Mouse (Mus musculus) CH12.LX (cell line): Measurements from ENCODE around the gene Dhrs7b. TPM values are rescaled to one million over a fixed set of nuclear protein-coding genes. Genes with fewer than 3 reads are reported as not detected.
A peak's percentile ranks its signal among the peaks of the same experiment; 100 is the strongest.
"Not testable (repeated sequence)": the region's sequence is repeated elsewhere in the genome, so short reads cannot be mapped to it uniquely, and the experiment has no call there.

Experiments used
- DNase-seq: peaks from one replicate; pipeline ENCODE4 v3.0.0-alpha.2; 2013; ENCODE audit errors: extremely low read depth
- H3K27ac ChIP-seq: 2 replicates; pipeline ENCODE4 v1.5.1; 2012; ENCODE audit warnings: low read depth, mild to moderate bottlenecking, control low read depth, moderate library complexity; ENCODE audit not compliant: insufficient read depth
- H3K27me3 ChIP-seq: replicated peaks from 2 replicates; pipeline ENCODE3; 2012; ENCODE audit warnings: inconsistent platforms
- H3K36me3 ChIP-seq, 2 experiments: replicated peaks in 1 of 2; 2 replicates each; pipeline versions ENCODE3 to v1.6.1; 2012; ENCODE audit warnings: inconsistent platforms in 1 of 2, low read length in 1 of 2, mild to moderate bottlenecking in 1 of 2, mixed read lengths in 1 of 2, moderate library complexity in 1 of 2; ENCODE audit not compliant: control insufficient read depth in 1 of 2, insufficient read depth in 1 of 2
- H3K4me1 ChIP-seq, 2 experiments: 2 replicates each; pipeline ENCODE4 v1.6.1; 2012; ENCODE audit warnings: inconsistent platforms in 1 of 2, moderate library complexity in 1 of 2; ENCODE audit not compliant: insufficient read depth in 2 of 2, control insufficient read depth in 1 of 2
- H3K4me2 ChIP-seq: 2 replicates; pipeline ENCODE4 v1.6.1; 2012; ENCODE audit warnings: low read depth, mild to moderate bottlenecking, control low read depth; ENCODE audit not compliant: poor library complexity, insufficient read depth, severe bottlenecking
- H3K4me3 ChIP-seq, 3 experiments: fragments of 150-350 bp in 1 of 3; sonication (generic) in 1 of 3; replicated peaks in 1 of 3; 2 replicates each; pipeline versions ENCODE3 to v1.5.1; 2011 to 2012; ENCODE audit warnings: low read depth in 2 of 3, low read length in 2 of 3, mild to moderate bottlenecking in 2 of 3, moderate library complexity in 2 of 3, control low read depth in 1 of 3, improper control_type of control experiment in 1 of 3, inconsistent platforms in 1 of 3, mixed read lengths in 1 of 3; ENCODE audit not compliant: poor library complexity in 1 of 3
- H3K79me2 ChIP-seq: replicated peaks from 2 replicates; pipeline ENCODE4 v1.6.1; 2012; ENCODE audit warnings: mild to moderate bottlenecking, moderate library complexity; ENCODE audit not compliant: control insufficient read depth, poor library complexity, insufficient read depth, severe bottlenecking; ENCODE audit errors: extremely low read depth
- H3K9ac ChIP-seq: 2 replicates; pipeline ENCODE4 v1.6.1; 2012; ENCODE audit warnings: low read depth, mild to moderate bottlenecking, control low read depth, moderate library complexity; ENCODE audit not compliant: insufficient read depth
- H3K9me3 ChIP-seq: replicated peaks from 2 replicates; pipeline ENCODE3; 2012; ENCODE audit warnings: low read length, inconsistent platforms, mixed read lengths
- CHD2 ChIP-seq: IDR thresholded peaks from 2 replicates; pipeline ENCODE4 v1.6.1; 2011; ENCODE audit warnings: low read length, improper control_type of control experiment
- E2F4 ChIP-seq: IDR thresholded peaks from 2 replicates; pipeline ENCODE4 v1.6.1; 2011; ENCODE audit warnings: low read depth, low read length, improper control_type of control experiment; ENCODE audit not compliant: insufficient replicate concordance
- ETS1 ChIP-seq: conservative IDR thresholded peaks from 2 replicates; pipeline ENCODE4 v1.6.1; 2012; ENCODE audit warnings: low read depth, mild to moderate bottlenecking, inconsistent platforms, low read length, improper control_type of control experiment, moderate library complexity
- GABPA ChIP-seq: IDR thresholded peaks from 2 replicates; pipeline ENCODE4 v1.6.1; 2012; ENCODE audit warnings: low read depth, low read length, improper control_type of control experiment, inconsistent platforms; ENCODE audit not compliant: insufficient replicate concordance
- HCFC1 ChIP-seq: IDR thresholded peaks from 2 replicates; pipeline ENCODE4 v1.6.1; 2012; ENCODE audit warnings: low read depth, mild to moderate bottlenecking, inconsistent platforms, low read length, improper control_type of control experiment
- IRF4 ChIP-seq: IDR thresholded peaks from 2 replicates; pipeline ENCODE4 v1.6.1; 2014; ENCODE audit warnings: low read depth, mild to moderate bottlenecking, inconsistent platforms, low read length, improper control_type of control experiment
- JUN ChIP-seq: IDR thresholded peaks from 2 replicates; pipeline ENCODE4 v1.6.1; 2011; ENCODE audit warnings: low read depth, mild to moderate bottlenecking, low read length, improper control_type of control experiment, moderate library complexity; ENCODE audit not compliant: insufficient read depth
- KAT2A ChIP-seq: IDR thresholded peaks from 2 replicates; pipeline ENCODE4 v1.6.1; 2012; ENCODE audit warnings: low read length, improper control_type of control experiment, inconsistent platforms; ENCODE audit not compliant: insufficient replicate concordance
- MAX ChIP-seq: IDR thresholded peaks from 2 replicates; pipeline ENCODE4 v1.6.1; 2011; ENCODE audit warnings: low read length, improper control_type of control experiment
- MAZ ChIP-seq: IDR thresholded peaks from 2 replicates; pipeline ENCODE4 v1.6.1; 2012; ENCODE audit warnings: low read depth, mild to moderate bottlenecking, inconsistent platforms, low read length, improper control_type of control experiment, moderate library complexity
- MXI1 ChIP-seq: IDR thresholded peaks from 2 replicates; pipeline ENCODE4 v1.6.1; 2011; ENCODE audit warnings: mild to moderate bottlenecking, low read depth, low read length, improper control_type of control experiment
- NRF1 ChIP-seq: IDR thresholded peaks from 2 replicates; pipeline ENCODE4 v1.6.1; 2014; ENCODE audit warnings: low read depth, mild to moderate bottlenecking, inconsistent platforms, low read length, improper control_type of control experiment, moderate library complexity
- PAX5 ChIP-seq: IDR thresholded peaks from 2 replicates; pipeline ENCODE4 v1.6.1; 2012; ENCODE audit warnings: low read length, inconsistent platforms, mixed read lengths
- POLR2AphosphoS2 ChIP-seq: IDR thresholded peaks from 2 replicates; pipeline ENCODE4 v1.6.1; 2011; ENCODE audit warnings: low read depth, low read length, improper control_type of control experiment
- RAD21 ChIP-seq: IDR thresholded peaks from 2 replicates; pipeline ENCODE4 v1.6.1; 2011; ENCODE audit warnings: low read depth, mild to moderate bottlenecking, low read length, improper control_type of control experiment, moderate library complexity
- RCOR1 ChIP-seq: conservative IDR thresholded peaks from 2 replicates; pipeline ENCODE4 v1.6.1; 2012; ENCODE audit warnings: low read depth, mild to moderate bottlenecking, inconsistent platforms, low read length, improper control_type of control experiment
- SIN3A ChIP-seq: IDR thresholded peaks from 2 replicates; pipeline ENCODE4 v1.6.1; 2012; ENCODE audit warnings: low read length, improper control_type of control experiment, inconsistent platforms
- SMC3 ChIP-seq: IDR thresholded peaks from 2 replicates; pipeline ENCODE4 v1.6.1; 2011; ENCODE audit warnings: low read depth, low read length, improper control_type of control experiment
- TBP ChIP-seq: conservative IDR thresholded peaks from 2 replicates; pipeline ENCODE4 v1.6.1; 2011; ENCODE audit warnings: low read depth, low read length, improper control_type of control experiment
- TCF12 ChIP-seq: IDR thresholded peaks from 2 replicates; pipeline ENCODE4 v1.6.1; 2014; ENCODE audit warnings: low read depth, mild to moderate bottlenecking, inconsistent platforms, low read length, improper control_type of control experiment
- USF2 ChIP-seq: conservative IDR thresholded peaks from 2 replicates; pipeline ENCODE4 v1.6.1; 2011; ENCODE audit warnings: low read depth, low read length, improper control_type of control experiment
- ZKSCAN1 ChIP-seq: IDR thresholded peaks from 2 replicates; pipeline ENCODE4 v1.6.1; 2012; ENCODE audit warnings: low read depth, inconsistent platforms, low read length, improper control_type of control experiment, borderline replicate concordance
- ZNF384 ChIP-seq: IDR thresholded peaks from 2 replicates; pipeline ENCODE4 v1.6.1; 2012; ENCODE audit warnings: low read depth, low read length, improper control_type of control experiment, inconsistent platforms
- dilution Hi-C: fragments of 300-500 bp; cut with MboI; formaldehyde crosslinking; loops from 2 replicates; pipeline ENCODE4 v1.14.3; 2020; ENCODE audit warnings: low sequenced_read_pairs; ENCODE audit not compliant: extremely low pct_unique_long_range_greater_than_20kb, extremely low pct_ligation_motif_present
- in situ Hi-C: fragments of 300-500 bp; cut with MboI; formaldehyde crosslinking; loops from 3 replicates; pipeline ENCODE4 v1.14.3; 2019; ENCODE audit warnings: low sequenced_read_pairs, low pct_ligation_motif_present, low pct_unique_long_range_greater_than_20kb, mixed read lengths
- polyA plus RNA-seq: library from polyadenylated mRNA; unstranded; fragments of >175 nt; gene quantifications from 2 replicates; pipeline ENCODE4 v1.2.1, GENCODE M21; 2012; ENCODE audit warnings: low read depth; ENCODE audit not compliant: insufficient read length
- total RNA-seq, 2 experiments: library from RNA; depleted of rRNA; stranded (reverse); fragments of 300-350 nt in 1 of 2; fragments of >200 nt in 1 of 2; gene quantifications; 2 replicates each; pipeline ENCODE4 v1.2.3; 2012 to 2014

The Dhrs7b gene
- total and polyA plus RNA-seq, 3 experiments = 43.3 to 63.5 (median 59.2) TPM

DNA sequence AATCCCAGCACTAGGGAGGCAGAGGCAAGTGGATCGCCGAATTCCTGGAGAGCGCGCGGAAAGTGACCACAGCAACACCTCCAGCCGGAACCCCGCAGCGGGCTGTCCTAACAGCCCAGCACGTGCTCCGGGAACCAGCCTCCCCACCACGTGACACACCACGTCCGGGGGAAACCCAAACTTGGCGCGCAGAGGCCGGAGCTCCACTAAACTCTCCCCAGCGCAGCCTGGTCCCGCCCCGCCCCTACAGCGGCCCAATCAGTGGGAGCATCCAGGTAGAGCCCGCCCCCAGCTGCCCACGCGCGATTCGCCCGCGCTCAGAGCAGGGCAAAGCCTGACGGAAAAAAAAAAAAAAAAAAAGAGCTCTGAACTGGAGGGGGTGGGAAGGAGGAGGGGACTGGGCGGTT lies 19.4 kb upstream of the Dhrs7b start (continued):
- TF ChIP-seq E2F4 = peak; percentile 89; the same call in 1 of the 2 replicates
- peak; percentile 90; the same call in 1 of the 2 replicates for TF ChIP-seq MAZ
- peak; percentile 71; the same call in 1 of the 2 replicates for TF ChIP-seq CHD2
- TF ChIP-seq TBP = no peak
- peak; percentile 73 for TF ChIP-seq HCFC1
- TF ChIP-seq PAX5 = no peak
- peak; percentile 74 for TF ChIP-seq NRF1
- no peak for TF ChIP-seq POLR2AphosphoS2
- no peak for TF ChIP-seq GABPA
- peak; percentile 74; the same call in 1 of the 2 replicates for TF ChIP-seq RCOR1
- TF ChIP-seq RAD21 = no peak
- TF ChIP-seq TCF12 = peak; percentile 75
- TF ChIP-seq IRF4 = peak; percentile 56; the same call in 1 of the 2 replicates
- peak; percentile 95 for TF ChIP-seq USF2
- TF ChIP-seq MAX = peak; percentile 100
- TF ChIP-seq SMC3 = no peak
- no peak for TF ChIP-seq JUN
- no peak for TF ChIP-seq ZKSCAN1
- peak; percentile 99 for TF ChIP-seq SIN3A
- TF ChIP-seq MXI1 = peak; percentile 100
- TF ChIP-seq KAT2A = peak; percentile 91
- TF ChIP-seq ZNF384 = peak; percentile 98
- TF ChIP-seq ETS1 = peak; percentile 84

DNA sequence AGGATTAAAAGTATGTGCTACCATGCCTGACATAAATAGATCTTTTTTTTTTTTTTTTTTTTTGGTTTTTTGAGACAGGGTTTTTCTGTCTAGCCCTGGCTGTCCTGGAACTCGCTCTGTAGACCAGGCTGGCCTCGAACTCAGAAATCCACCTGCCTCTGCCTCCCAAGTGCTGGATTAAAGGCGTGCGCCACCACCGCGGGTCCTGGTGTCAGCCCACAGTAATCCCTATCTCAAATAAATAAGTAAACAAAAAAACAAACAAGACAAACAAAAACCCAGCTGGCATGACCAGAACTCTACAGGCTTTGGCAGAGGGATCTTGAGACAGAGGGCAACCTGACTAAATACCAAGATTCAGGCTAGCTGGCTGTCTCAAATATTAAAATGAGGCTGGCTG lies 18.8 kb upstream of the Dhrs7b start, which contains the start of gene Shmt1:
Gene Shmt1 (minus strand): TSS at position 101 of the 400 bp plus-strand sequence.
- dilution Hi-C loops = not testable (repeated sequence)
- TF ChIP-seq TBP = peak; percentile 57; the same call in 1 of the 2 replicates

More for the DNA sequence above, 18.8 kb upstream of the Dhrs7b start, which contains the start of gene Shmt1:
- Histone ChIP-seq H3K79me2 (peaks cover 42% of the 10 kb centered on the region), H3K4me1 (peaks cover 5 to 35% of the 10 kb centered on the region in 2 experiments; a peak in 3 of 4 replicates), H3K27me3 (peaks cover 13% of the 10 kb centered on the region), H3K9ac (peak within 1 kb of the TSS; percentile 64), H3K36me3 (peaks cover 0 to 18% of the 10 kb centered on the region in 2 experiments), H3K4me2 (peak within 1 kb of the TSS; percentile 99), H3K4me3 (peak within 1 kb of the TSS; percentile 70 to 80 (median 72)), H3K27ac (peak within 1 kb of the TSS; percentile 3; the same call in 1 of the 2 replicates)
- in situ Hi-C loops = loop anchor here (5.0 kb wide), 1 partner anchor 34 kb away; the partner anchor contains the start of genes Smcr8 and Top3a
- not testable (repeated sequence) for H3K9me3 ChIP-seq, DNase-seq
